Mouse (Mus musculus) layer of hippocampus, adult 18-20 months (tissue): ENCODE results near the gene Radil. TPM values are rescaled to one million over a fixed set of nuclear protein-coding genes. Genes with fewer than 3 reads are reported as not detected.

Experiments used
- DNase-seq, 2 experiments: peaks; one replicate each; pipeline ENCODE4 v3.0.0; 2022; ENCODE audit warnings: low spot score in 2 of 2
- total RNA-seq, 2 experiments: library from RNA; stranded (reverse); gene quantifications; 2 replicates each; pipeline ENCODE4 v1.2.3; 2021

Radil gene
- total RNA-seq, 2 experiments from 2014 or later: 12.3 to 13.3 TPM

DNA sequence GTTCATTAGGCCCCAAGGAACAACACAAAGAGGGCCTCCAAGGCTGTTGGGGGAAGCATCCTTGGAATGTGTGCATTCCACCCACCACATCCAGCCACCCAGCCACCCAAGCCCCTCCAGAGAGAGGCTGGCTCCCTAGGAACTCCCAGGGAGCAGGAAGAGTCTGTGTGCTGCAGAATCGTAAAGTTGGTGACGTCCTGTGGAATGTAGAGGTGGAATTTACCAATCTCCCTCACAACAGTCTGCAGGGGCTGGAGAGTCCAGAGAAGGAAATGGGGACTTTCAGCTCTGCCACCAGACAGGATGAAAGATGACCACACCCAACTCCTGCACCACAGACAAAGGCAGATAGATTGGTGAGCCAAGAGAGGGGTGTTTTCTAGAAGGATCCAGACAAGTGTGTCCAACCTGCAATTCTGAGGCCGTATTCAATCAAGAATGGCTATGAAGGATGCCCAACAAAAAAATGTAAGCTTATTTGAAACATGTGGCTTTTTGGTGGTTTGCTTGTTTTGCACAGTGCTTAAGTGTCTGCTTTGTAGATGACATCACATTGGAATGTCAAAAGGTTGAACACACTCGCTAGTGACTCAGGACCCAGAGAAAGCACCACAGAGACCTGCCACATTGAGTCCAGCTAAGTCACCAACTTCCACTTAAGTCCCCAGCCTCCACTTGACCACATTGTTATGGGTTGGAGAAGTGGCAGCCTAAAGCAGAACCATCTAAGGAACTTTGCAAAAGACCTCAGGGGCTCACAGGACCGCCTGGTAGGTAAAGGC, 5.7 kb downstream of the Radil start:
- DNase-seq: no peak

- DNase-seq: no peak
Observed at GRCm38 (mm10) chr5:142537286-142537685, 13.6 kb downstream of the Radil start.

DNA sequence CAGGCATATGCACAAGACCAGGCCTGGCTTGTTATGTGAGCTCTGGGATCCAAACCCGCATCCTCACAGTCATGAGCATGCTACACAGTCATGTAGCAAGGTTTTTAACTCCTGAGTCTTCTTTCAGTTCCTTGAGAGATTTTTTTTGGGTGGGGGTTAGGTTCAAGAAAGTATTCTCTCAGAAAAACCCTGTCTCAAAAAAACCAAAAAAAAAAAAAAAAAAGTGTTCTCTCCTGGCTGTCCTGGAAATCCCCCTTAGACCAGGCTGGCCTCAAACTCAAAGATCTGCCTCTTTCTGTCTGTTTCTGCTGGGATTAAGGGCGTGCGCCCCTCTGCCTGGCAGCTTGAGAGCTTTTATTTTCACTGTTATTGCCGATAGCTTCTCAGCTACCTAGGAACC, 15.5 kb downstream of the Radil start:
- no peak for DNase-seq

GRCm38 (mm10) chr5:142529915-142530314, 21.0 kb downstream of the Radil start, which contains the start of gene Papolb:
TSS of gene Papolb (minus strand) at chr5:142530076.
- no peak for DNase-seq

DNA sequence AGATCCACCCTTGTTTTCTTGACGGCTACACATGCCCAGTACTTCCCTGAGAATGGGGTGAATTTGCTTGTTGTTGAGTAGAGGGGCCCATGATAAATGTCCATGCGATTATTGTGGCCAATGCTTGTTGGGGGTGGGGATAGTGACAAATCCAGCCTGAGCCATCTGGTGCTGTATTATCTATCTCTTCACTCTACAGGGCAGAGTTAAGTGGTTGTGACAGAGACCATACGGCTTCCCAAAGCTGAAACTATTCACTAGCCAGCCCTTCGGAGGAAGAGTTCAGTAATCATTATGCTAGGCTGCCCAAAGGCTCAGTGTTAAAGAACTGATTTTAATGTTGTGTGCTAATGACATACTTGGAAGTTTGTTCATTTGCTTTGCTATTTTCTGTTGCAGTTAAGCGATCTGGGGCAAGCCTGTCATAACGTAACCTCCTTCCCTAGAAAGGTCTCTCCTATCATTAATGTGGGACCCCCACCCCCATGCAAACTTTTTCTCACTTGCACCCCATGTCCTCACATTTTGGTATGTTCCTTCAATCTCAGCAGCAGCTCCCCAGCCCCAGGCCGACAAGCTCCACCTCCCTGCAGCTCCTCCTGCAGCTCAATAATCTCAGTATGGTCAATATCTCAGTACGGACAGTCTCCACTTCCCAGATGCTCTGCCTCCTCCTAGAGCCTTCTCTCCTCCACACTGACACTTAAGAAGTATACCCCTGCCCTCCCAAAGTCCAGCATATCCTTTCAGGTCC, 26.0 kb downstream of the Radil start:
- no peak for DNase-seq

- no peak for DNase-seq
Observed at GRCm38 (mm10) chr5:142521195-142521866, 29.6 kb downstream of the Radil start.

DNA sequence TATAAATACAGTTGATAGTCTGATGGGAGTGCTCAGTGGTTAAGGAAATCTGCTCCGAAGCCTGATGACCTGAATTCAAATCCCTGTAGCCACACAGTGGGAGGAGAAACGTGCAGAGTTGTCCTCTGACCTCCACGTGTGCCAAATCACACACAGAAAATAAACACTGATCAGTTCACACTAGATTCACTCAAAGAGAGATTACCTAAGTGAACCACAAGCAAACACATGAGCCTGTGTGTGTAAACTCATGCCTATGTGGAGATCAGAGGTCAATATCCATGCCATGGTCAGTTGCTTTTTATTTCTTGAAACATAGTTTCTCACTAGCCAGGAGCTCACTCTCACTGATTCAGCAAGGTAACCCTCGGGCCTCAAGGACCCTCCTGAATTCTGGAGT, 30.5 kb downstream of the Radil start:
- DNase-seq: no peak

- peak in 1 of 2 experiments; percentile 28 for DNase-seq
Observed at GRCm38 (mm10) chr5:142518973-142519372, 31.9 kb downstream of the Radil start.

GRCm38 (mm10) chr5:142512112-142512511, 38.8 kb downstream of the Radil start:
- DNase-seq: no peak

DNA sequence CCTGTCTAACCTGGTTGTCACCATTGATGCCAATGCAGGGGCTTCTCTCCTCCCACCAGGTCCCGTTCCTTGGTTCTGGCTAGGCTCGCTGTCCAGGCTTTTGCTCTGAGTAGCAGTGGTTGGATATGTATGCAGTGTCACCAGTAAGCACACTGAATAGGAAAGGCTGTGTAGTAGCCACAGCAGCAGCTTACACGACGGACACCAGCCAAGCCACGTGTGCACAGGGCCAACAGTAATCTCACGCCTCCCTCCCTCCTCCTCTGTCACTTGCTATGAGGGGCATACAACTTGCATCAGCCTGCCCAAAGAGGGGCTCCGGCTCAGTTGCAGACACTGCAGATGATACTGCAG, 40.9 kb downstream of the Radil start:
- DNase-seq: no peak

GRCm38 (mm10) chr5:142509141-142510060, 41.5 kb downstream of the Radil start:
- no peak for DNase-seq

GRCm38 (mm10) chr5:142505695-142506423, 45.0 kb downstream of the Radil start:
- DNase-seq: no peak

DNA sequence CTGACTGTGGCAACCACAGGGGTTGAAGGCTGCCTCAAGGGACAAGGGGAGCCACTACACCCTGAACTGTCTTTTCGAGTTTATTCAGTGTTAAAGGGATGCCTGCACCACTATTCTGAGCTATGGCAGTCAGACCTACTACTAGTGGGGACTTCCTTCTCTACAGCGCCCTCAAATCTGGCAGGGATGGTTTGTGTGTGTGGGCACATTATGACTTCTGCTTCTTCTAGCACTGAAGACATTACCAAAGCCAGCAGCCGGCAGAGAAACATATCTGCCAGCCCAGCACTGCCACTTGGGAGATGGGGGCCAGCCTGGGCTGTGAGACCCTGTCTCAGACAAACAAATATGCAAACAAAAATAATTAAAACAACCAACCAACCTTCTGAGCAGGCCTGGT, 46.7 kb downstream of the Radil start:
- DNase-seq: peak in 1 of 2 experiments; percentile 31

DNA sequence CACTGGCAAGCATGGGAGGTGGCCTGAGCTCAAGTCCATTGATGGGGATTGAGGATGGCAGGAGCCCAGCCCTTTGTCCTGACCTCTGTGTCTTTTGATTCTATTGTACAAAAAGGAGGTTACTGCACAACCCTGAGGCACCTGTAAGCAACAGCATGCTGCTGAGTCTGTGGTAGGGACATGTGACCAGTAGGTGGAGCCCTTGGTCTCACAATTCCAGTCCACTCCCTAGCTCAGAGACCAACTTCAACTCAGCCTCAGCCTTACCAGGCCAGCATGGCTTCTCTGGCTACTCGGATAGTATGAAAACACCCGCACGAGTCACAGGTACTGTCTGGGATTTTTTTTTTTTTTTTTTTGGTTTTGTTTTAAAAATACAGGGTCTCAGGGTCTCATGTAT, 48.5 kb downstream of the Radil start:
- DNase-seq: peak; percentile 79 to 92

- no peak for DNase-seq
Observed at GRCm38 (mm10) chr5:142500918-142501317, 50.0 kb downstream of the Radil start.

GRCm38 (mm10) chr5:142498964-142499363, 51.9 kb downstream of the Radil start:
- DNase-seq: peak in 1 of 2 experiments; percentile 57

DNA sequence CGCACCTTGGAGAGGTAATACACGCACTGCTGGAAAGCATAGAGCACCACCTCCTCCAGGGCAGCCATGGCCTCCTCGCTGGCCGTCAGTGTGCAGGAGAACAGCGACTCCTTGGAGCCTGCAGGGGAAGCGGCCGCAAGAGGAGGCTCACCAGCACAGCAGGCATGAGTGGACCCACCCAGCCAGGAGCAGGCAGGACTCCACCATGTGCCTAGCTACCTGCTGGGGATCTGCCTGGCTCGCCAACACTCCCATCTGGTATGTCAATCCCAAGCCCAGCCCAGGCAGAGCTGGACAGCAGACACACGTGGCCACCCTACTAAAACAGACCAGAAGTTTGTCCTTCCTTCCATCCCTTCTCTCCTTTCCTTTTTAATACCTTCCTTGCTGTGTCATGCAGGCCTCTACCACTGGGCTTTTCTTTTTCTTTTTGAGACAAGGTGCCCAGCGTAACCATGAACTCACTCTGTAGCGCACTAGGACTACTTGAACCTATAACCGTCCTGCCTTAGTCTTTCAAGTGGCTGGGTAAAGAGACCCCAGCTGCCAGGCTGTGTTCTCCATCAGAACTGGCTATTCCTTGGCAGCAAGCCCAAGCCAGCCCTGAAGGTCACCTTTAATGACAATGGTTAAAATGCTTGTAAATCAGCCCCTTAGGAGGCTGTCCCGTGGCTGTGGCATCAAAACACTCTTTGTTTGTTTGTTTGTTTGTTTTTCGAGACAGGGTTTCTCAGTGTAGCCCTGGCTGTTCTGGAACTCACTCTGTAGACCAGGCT, 55.4 kb downstream of the Radil start:
- no peak for DNase-seq

- DNase-seq: no peak
Observed at GRCm38 (mm10) chr5:142493307-142493706, 57.6 kb downstream of the Radil start.

DNA sequence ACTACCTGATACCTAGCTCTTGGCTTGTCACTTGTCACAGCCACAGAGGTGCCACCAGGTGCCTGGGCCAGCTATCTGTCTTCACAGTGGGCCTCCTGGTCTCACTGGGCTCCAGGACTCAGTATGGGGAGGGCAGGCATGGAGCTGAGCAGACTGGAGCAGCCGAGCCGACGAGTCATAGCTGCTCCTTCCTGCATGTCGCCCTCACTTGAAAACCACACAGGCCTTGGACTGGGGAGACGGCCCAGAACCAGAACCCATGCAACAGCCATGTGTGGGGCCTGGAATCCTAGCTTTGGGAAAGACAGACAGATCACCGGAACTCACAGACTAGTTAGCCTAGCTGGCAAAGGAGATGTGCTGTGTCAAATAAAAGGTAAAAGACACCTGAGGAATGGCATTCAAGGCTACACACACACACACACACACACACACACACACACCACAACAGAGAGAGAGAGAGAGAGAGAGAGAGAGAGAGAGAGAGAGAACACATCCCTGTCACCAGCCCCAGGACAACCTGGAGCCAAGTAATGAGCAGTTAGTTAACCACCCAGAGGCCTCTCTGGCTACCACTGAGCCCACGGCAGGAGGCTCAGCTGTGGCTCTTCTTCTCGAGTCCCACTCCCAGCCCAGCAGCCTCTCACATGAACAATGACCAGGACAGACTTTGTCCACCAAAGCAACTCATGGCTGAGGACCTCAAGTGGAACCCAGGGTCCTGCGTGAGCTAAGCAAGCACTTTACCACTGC, 60.8 kb downstream of the Radil start:
- DNase-seq: no peak
